Mouse (Mus musculus): ENCODE data around the gene Cdk11b.

GRCm38 (mm10) chr4:155654456-155655298 is 30.0 kb downstream of the Cdk11b start:
- TF ChIP-seq USF1 (IDR thresholded peaks at IDR 0.05; ENCODE audit: low read depth) = no peak
- no peak for TF ChIP-seq FOSL1 (IDR thresholded peaks at IDR 0.05; ENCODE audit: insufficient read depth, low read length, poor library complexity, severe bottlenecking)
- TF ChIP-seq CTCF (IDR thresholded peaks at IDR 0.05; ENCODE audit: control insufficient read depth, insufficient read depth, insufficient read length) = no peak
- no peak for TF ChIP-seq MYOG (IDR thresholded peaks at IDR 0.05; ENCODE audit: control insufficient read depth, extremely low read depth, insufficient read length)
- TF ChIP-seq MAX (IDR thresholded peaks at IDR 0.05) = peak; percentile 43
- TF ChIP-seq MYOD1 (IDR thresholded peaks at IDR 0.05; ENCODE audit: control insufficient read depth, insufficient read length, low read depth) = no peak
